Mouse (Mus musculus): ENCODE measurements around the gene P2ry10.
"Not testable (repeated sequence)": the region's sequence is repeated elsewhere in the genome, so short reads cannot be mapped to it uniquely, and the experiment has no call there.

The P2ry10 gene

GRCm38 (mm10) chrX:107088177-107088576 is at the start of gene P2ry10:
Gene P2ry10, plus strand, starts transcription at chrX:107088492.
- TF ChIP-seq POU5F1 (IDR thresholded peaks at IDR 0.05; ENCODE audit: borderline replicate concordance, low read length) (no peak), NANOG (IDR thresholded peaks at IDR 0.05; ENCODE audit: borderline replicate concordance, low read length) (no peak)
- H3K4me3 ChIP-seq (replicated peaks; ENCODE audit: low read length), result no peak within 1 kb of the TSS
- H3K4me1 ChIP-seq (replicated peaks; ENCODE audit: low read depth, low read length), result no peaks in the 10 kb centered on the region
- no peaks in the 10 kb centered on the region for H3K9me3 ChIP-seq (ENCODE audit: low read length)
- H3K27me3 ChIP-seq (ENCODE audit: insufficient read depth, low read length), result no peaks in the 10 kb centered on the region
- no peaks in the 10 kb centered on the region for H3K36me3 ChIP-seq (ENCODE audit: insufficient read depth, low read length)

- H3K27me3 ChIP-seq (ENCODE audit: insufficient read depth, low read length), result no peaks in the 10 kb centered on the region
- no peak for TF ChIP-seq CTCF (conservative IDR thresholded peaks at IDR 0.05; ENCODE audit: low read length)
- TF ChIP-seq NANOG (IDR thresholded peaks at IDR 0.05; ENCODE audit: borderline replicate concordance, low read length), result no peak
- TF ChIP-seq POU5F1 (IDR thresholded peaks at IDR 0.05; ENCODE audit: borderline replicate concordance, low read length), result no peak
- H3K4me1 ChIP-seq (replicated peaks; ENCODE audit: low read depth, low read length), result no peaks in the 10 kb centered on the region
- no peak overlapping the region for H3K4me3 ChIP-seq (replicated peaks; ENCODE audit: low read length)
- H3K36me3 ChIP-seq (ENCODE audit: insufficient read depth, low read length), result no peaks in the 10 kb centered on the region
- H3K9me3 ChIP-seq (ENCODE audit: low read length), result no peaks in the 10 kb centered on the region
Measured at GRCm38 (mm10) chrX:107039146-107039545, 49.1 kb upstream of the P2ry10 start.

GRCm38 (mm10) chrX:107039635-107040034 is 48.7 kb upstream of the P2ry10 start:
- Histone ChIP-seq H3K36me3 (ENCODE audit: insufficient read depth, low read length) (no peaks in the 10 kb centered on the region), H3K4me1 (replicated peaks; ENCODE audit: low read depth, low read length) (no peaks in the 10 kb centered on the region), H3K9me3 (ENCODE audit: low read length) (no peaks in the 10 kb centered on the region), H3K4me3 (replicated peaks; ENCODE audit: low read length) (no peak overlapping the region), H3K27me3 (ENCODE audit: insufficient read depth, low read length) (no peaks in the 10 kb centered on the region)
- TF ChIP-seq CTCF (conservative IDR thresholded peaks at IDR 0.05; ENCODE audit: low read length), result no peak
- no peak for TF ChIP-seq NANOG (IDR thresholded peaks at IDR 0.05; ENCODE audit: borderline replicate concordance, low read length)
- TF ChIP-seq POU5F1 (IDR thresholded peaks at IDR 0.05; ENCODE audit: borderline replicate concordance, low read length), result no peak

- H3K9me3 ChIP-seq (ENCODE audit: low read length), result no peaks in the 10 kb centered on the region
- no peaks in the 10 kb centered on the region for H3K4me1 ChIP-seq (replicated peaks; ENCODE audit: low read depth, low read length)
- H3K4me3 ChIP-seq (replicated peaks; ENCODE audit: low read length), result no peak overlapping the region
- no peaks in the 10 kb centered on the region for H3K27me3 ChIP-seq (ENCODE audit: insufficient read depth, low read length)
- no peaks in the 10 kb centered on the region for H3K36me3 ChIP-seq (ENCODE audit: insufficient read depth, low read length)
- TF ChIP-seq NANOG (IDR thresholded peaks at IDR 0.05; ENCODE audit: borderline replicate concordance, low read length) (no peak), CTCF (conservative IDR thresholded peaks at IDR 0.05; ENCODE audit: low read length) (no peak), POU5F1 (IDR thresholded peaks at IDR 0.05; ENCODE audit: borderline replicate concordance, low read length) (no peak)
Measured at GRCm38 (mm10) chrX:107042367-107042766, 45.9 kb upstream of the P2ry10 start.

- H3K4me1 ChIP-seq (replicated peaks; ENCODE audit: low read depth, low read length); H3K4me3 ChIP-seq (replicated peaks; ENCODE audit: low read length); H3K9me3 ChIP-seq (ENCODE audit: low read length): not testable (repeated sequence)
Measured at GRCm38 (mm10) chrX:107083407-107083806, 4.9 kb upstream of the P2ry10 start.

GRCm38 (mm10) chrX:107084320-107084719 is 4.0 kb upstream of the P2ry10 start:
- no peak overlapping the region for H3K4me3 ChIP-seq (replicated peaks; ENCODE audit: low read length)
- no peak for TF ChIP-seq CTCF (conservative IDR thresholded peaks at IDR 0.05; ENCODE audit: low read length)
- no peak for TF ChIP-seq NANOG (IDR thresholded peaks at IDR 0.05; ENCODE audit: borderline replicate concordance, low read length)
- no peak for TF ChIP-seq POU5F1 (IDR thresholded peaks at IDR 0.05; ENCODE audit: borderline replicate concordance, low read length)
- no peaks in the 10 kb centered on the region for H3K9me3 ChIP-seq (ENCODE audit: low read length)
- no peaks in the 10 kb centered on the region for H3K36me3 ChIP-seq (ENCODE audit: insufficient read depth, low read length)
- no peaks in the 10 kb centered on the region for H3K4me1 ChIP-seq (replicated peaks; ENCODE audit: low read depth, low read length)
- H3K27me3 ChIP-seq (ENCODE audit: insufficient read depth, low read length), result no peaks in the 10 kb centered on the region

More at GRCm38 (mm10) chrX:107083407-107083806, 4.9 kb upstream of the P2ry10 start:
- not testable (repeated sequence) for H3K27me3 ChIP-seq (ENCODE audit: insufficient read depth, low read length); H3K36me3 ChIP-seq (ENCODE audit: insufficient read depth, low read length)

GRCm38 (mm10) chrX:107089131-107089530 is 839 bp downstream of the P2ry10 start:
- Histone ChIP-seq H3K4me1 (replicated peaks; ENCODE audit: low read depth, low read length) (no peaks in the 10 kb centered on the region), H3K4me3 (replicated peaks; ENCODE audit: low read length) (no peak overlapping the region), H3K27me3 (ENCODE audit: insufficient read depth, low read length) (no peaks in the 10 kb centered on the region), H3K9me3 (ENCODE audit: low read length) (no peaks in the 10 kb centered on the region), H3K36me3 (ENCODE audit: insufficient read depth, low read length) (no peaks in the 10 kb centered on the region)
- TF ChIP-seq CTCF (conservative IDR thresholded peaks at IDR 0.05; ENCODE audit: low read length) (no peak), POU5F1 (IDR thresholded peaks at IDR 0.05; ENCODE audit: borderline replicate concordance, low read length) (no peak), NANOG (IDR thresholded peaks at IDR 0.05; ENCODE audit: borderline replicate concordance, low read length) (no peak)

GRCm38 (mm10) chrX:107089930-107090329 is 1.6 kb downstream of the P2ry10 start:
- H3K9me3 ChIP-seq (ENCODE audit: low read length), result no peaks in the 10 kb centered on the region
- TF ChIP-seq CTCF (conservative IDR thresholded peaks at IDR 0.05; ENCODE audit: low read length) (no peak), POU5F1 (IDR thresholded peaks at IDR 0.05; ENCODE audit: borderline replicate concordance, low read length) (no peak)

GRCm38 (mm10) chrX:107095633-107096032 is 7.3 kb downstream of the P2ry10 start:
- Histone ChIP-seq H3K36me3 (ENCODE audit: insufficient read depth, low read length) (no peaks in the 10 kb centered on the region), H3K4me1 (replicated peaks; ENCODE audit: low read depth, low read length) (no peaks in the 10 kb centered on the region), H3K27me3 (ENCODE audit: insufficient read depth, low read length) (no peaks in the 10 kb centered on the region), H3K4me3 (replicated peaks; ENCODE audit: low read length) (no peak overlapping the region), H3K9me3 (ENCODE audit: low read length) (no peaks in the 10 kb centered on the region)
- TF ChIP-seq NANOG (IDR thresholded peaks at IDR 0.05; ENCODE audit: borderline replicate concordance, low read length), result no peak
- no peak for TF ChIP-seq CTCF (conservative IDR thresholded peaks at IDR 0.05; ENCODE audit: low read length)
- no peak for TF ChIP-seq POU5F1 (IDR thresholded peaks at IDR 0.05; ENCODE audit: borderline replicate concordance, low read length)

More at GRCm38 (mm10) chrX:107089930-107090329, 1.6 kb downstream of the P2ry10 start:
- Histone ChIP-seq H3K4me1 (replicated peaks; ENCODE audit: low read depth, low read length) (no peaks in the 10 kb centered on the region), H3K4me3 (replicated peaks; ENCODE audit: low read length) (no peak overlapping the region), H3K36me3 (ENCODE audit: insufficient read depth, low read length) (no peaks in the 10 kb centered on the region), H3K27me3 (ENCODE audit: insufficient read depth, low read length) (no peaks in the 10 kb centered on the region)
